Mouse (Mus musculus): ENCODE data around the gene Lpar2. TPM values are rescaled to one million over a fixed set of nuclear protein-coding genes. Genes with fewer than 3 reads are reported as not detected.

Lpar2 gene
- polyA plus RNA-seq, 1 experiment: not detected

- Histone ChIP-seq H3K27ac (replicated peaks; ENCODE audit: low read depth, low read length) (no peak overlapping the region), H3K4me3 (ENCODE audit: insufficient read depth, low read depth, low read length) (no peak overlapping the region), H3K4me1 (ENCODE audit: control insufficient read depth, insufficient read depth, insufficient read length, low read length) (peaks cover 5% of the 10 kb centered on the region; the same call in 1 of the 2 replicates)
These were observed 48.7 kb downstream of the Lpar2 start for GRCm38 (mm10) chr8:69870907-69871306.

GRCm38 (mm10) chr8:69874155-69874554 is 51.9 kb downstream of the Lpar2 start:
- Histone ChIP-seq H3K4me1 (ENCODE audit: control insufficient read depth, insufficient read depth, insufficient read length, low read length) (no peaks in the 10 kb centered on the region), H3K27ac (replicated peaks; ENCODE audit: low read depth, low read length) (no peak overlapping the region), H3K4me3 (ENCODE audit: insufficient read depth, low read depth, low read length) (no peak overlapping the region)

GRCm38 (mm10) chr8:69874654-69875053 is 52.4 kb downstream of the Lpar2 start:
- H3K4me3 ChIP-seq (ENCODE audit: insufficient read depth, low read depth, low read length): no peak overlapping the region
- H3K27ac ChIP-seq (replicated peaks; ENCODE audit: low read depth, low read length): no peak overlapping the region
- H3K4me1 ChIP-seq (ENCODE audit: control insufficient read depth, insufficient read depth, insufficient read length, low read length): no peaks in the 10 kb centered on the region

GRCm38 (mm10) chr8:69876097-69876496 is 53.9 kb downstream of the Lpar2 start:
- Histone ChIP-seq H3K4me3 (ENCODE audit: insufficient read depth, low read depth, low read length) (no peak overlapping the region), H3K4me1 (ENCODE audit: control insufficient read depth, insufficient read depth, insufficient read length, low read length) (no peaks in the 10 kb centered on the region), H3K27ac (replicated peaks; ENCODE audit: low read depth, low read length) (no peak overlapping the region)

- H3K27ac ChIP-seq (replicated peaks; ENCODE audit: low read depth, low read length): no peak overlapping the region
- no peaks in the 10 kb centered on the region for H3K4me1 ChIP-seq (ENCODE audit: control insufficient read depth, insufficient read depth, insufficient read length, low read length)
- no peak overlapping the region for H3K4me3 ChIP-seq (ENCODE audit: insufficient read depth, low read depth, low read length)
These were observed 54.7 kb downstream of the Lpar2 start for GRCm38 (mm10) chr8:69876967-69877366.

- H3K4me3 ChIP-seq (ENCODE audit: insufficient read depth, low read depth, low read length): no peak overlapping the region
These were observed 55.2 kb downstream of the Lpar2 start for GRCm38 (mm10) chr8:69877396-69877795.

GRCm38 (mm10) chr8:69877992-69878391 is 55.8 kb downstream of the Lpar2 start:
- no peaks in the 10 kb centered on the region for H3K4me1 ChIP-seq (ENCODE audit: control insufficient read depth, insufficient read depth, insufficient read length, low read length)
- no peak overlapping the region for H3K4me3 ChIP-seq (ENCODE audit: insufficient read depth, low read depth, low read length)
- no peak overlapping the region for H3K27ac ChIP-seq (replicated peaks; ENCODE audit: low read depth, low read length)

More at GRCm38 (mm10) chr8:69877396-69877795, 55.2 kb downstream of the Lpar2 start:
- no peaks in the 10 kb centered on the region for H3K4me1 ChIP-seq (ENCODE audit: control insufficient read depth, insufficient read depth, insufficient read length, low read length)
- H3K27ac ChIP-seq (replicated peaks; ENCODE audit: low read depth, low read length): no peak overlapping the region

- Histone ChIP-seq H3K4me3 (ENCODE audit: insufficient read depth, low read depth, low read length) (no peak overlapping the region), H3K27ac (replicated peaks; ENCODE audit: low read depth, low read length) (no peak overlapping the region), H3K4me1 (ENCODE audit: control insufficient read depth, insufficient read depth, insufficient read length, low read length) (no peaks in the 10 kb centered on the region)
These were observed 57.4 kb downstream of the Lpar2 start for GRCm38 (mm10) chr8:69879678-69880077.

Other genes with a start within 250 kb of the Lpar2 start
- gene Zfp868, start 196.9 kb upstream of the Lpar2 start, polyA plus RNA-seq (2012; ENCODE audit: insufficient read depth, insufficient read length, missing spikeins): 6.7 and 7.7 TPM in 2 replicates
- gene Zfp964, start 167.9 kb upstream of the Lpar2 start, polyA plus RNA-seq (2012; ENCODE audit: insufficient read depth, insufficient read length, missing spikeins): 1.8 and 2.6 TPM in 2 replicates
- 10.6 and 13.3 TPM in 2 replicates for gene Zfp869, start 111.7 kb upstream of the Lpar2 start, polyA plus RNA-seq (2012; ENCODE audit: insufficient read depth, insufficient read length, missing spikeins)
- gene Zfp963, start 72.5 kb upstream of the Lpar2 start, polyA plus RNA-seq (2012; ENCODE audit: insufficient read depth, insufficient read length, missing spikeins): 1.6 and 2.2 TPM in 2 replicates
- not detected in 2 replicates for gene Gm20422, start 47.5 kb upstream of the Lpar2 start, polyA plus RNA-seq (2012; ENCODE audit: insufficient read depth, insufficient read length, missing spikeins)
- gene Atp13a1, start 31.3 kb upstream of the Lpar2 start, polyA plus RNA-seq (2012; ENCODE audit: insufficient read depth, insufficient read length, missing spikeins): 7.5 and 9.3 TPM in 2 replicates
- 5.3 and 8.6 TPM in 2 replicates for gene Zfp866, start 31.3 kb upstream of the Lpar2 start, polyA plus RNA-seq (2012; ENCODE audit: insufficient read depth, insufficient read length, missing spikeins)
- 3.8 and 4.7 TPM in 2 replicates for gene Gmip, start 13.8 kb upstream of the Lpar2 start, polyA plus RNA-seq (2012; ENCODE audit: insufficient read depth, insufficient read length, missing spikeins)
- gene Pbx4, start 10.1 kb downstream of the Lpar2 start, polyA plus RNA-seq (2012; ENCODE audit: insufficient read depth, insufficient read length, missing spikeins): not detected in 2 replicates
- not detected in 2 replicates for gene Cilp2, start 65.3 kb downstream of the Lpar2 start, polyA plus RNA-seq (2012; ENCODE audit: insufficient read depth, insufficient read length, missing spikeins)
- not detected in 2 replicates for gene Tssk6, start 79.8 kb downstream of the Lpar2 start, polyA plus RNA-seq (2012; ENCODE audit: insufficient read depth, insufficient read length, missing spikeins)
- gene Ndufa13, start 80.1 kb downstream of the Lpar2 start, polyA plus RNA-seq (2012; ENCODE audit: insufficient read depth, insufficient read length, missing spikeins): 437 and 615 TPM in 2 replicates
- gene Yjefn3, start 80.3 kb downstream of the Lpar2 start, polyA plus RNA-seq (2012; ENCODE audit: insufficient read depth, insufficient read length, missing spikeins): 8.4 and 10.4 TPM in 2 replicates
- gene Gatad2a, start 174.0 kb downstream of the Lpar2 start, polyA plus RNA-seq (2012; ENCODE audit: insufficient read depth, insufficient read length, missing spikeins): 33.7 and 35.6 TPM in 2 replicates
- gene Mau2, start 220.3 kb downstream of the Lpar2 start, polyA plus RNA-seq (2012; ENCODE audit: insufficient read depth, insufficient read length, missing spikeins): 12.3 and 16.4 TPM in 2 replicates
- gene Sugp1, start 220.4 kb downstream of the Lpar2 start, polyA plus RNA-seq (2012; ENCODE audit: insufficient read depth, insufficient read length, missing spikeins): 7.6 and 9.0 TPM in 2 replicates

Data from brown adipose tissue, adult 24 weeks (tissue).